Mouse (Mus musculus) MN1 (cell line): ENCODE results near the gene Nelfb.

ENCODE experiments used
- DNase-seq: peaks from one replicate; pipeline ENCODE4 v3.0.0-alpha.2; 2016; ENCODE audit warnings: low spot score

Gene Nelfb

DNA sequence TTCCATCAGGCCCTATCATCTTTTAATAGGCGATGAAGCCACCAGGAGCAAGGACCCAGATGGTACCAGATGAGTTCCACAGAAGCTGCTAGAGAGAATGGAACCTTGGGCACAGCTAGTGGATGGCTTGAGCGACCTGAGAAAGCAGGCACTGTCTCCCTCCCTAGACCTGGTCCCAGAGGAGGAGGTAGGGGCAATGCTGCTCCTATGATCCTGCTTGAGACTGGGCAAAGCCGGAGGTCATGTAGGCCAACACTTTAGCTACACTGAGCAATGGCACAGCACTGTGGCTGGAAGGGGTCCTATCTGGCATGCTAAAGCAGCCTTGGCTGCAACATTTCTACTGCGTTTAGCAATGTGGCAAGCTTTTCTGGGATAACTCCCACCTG lies 35.6 kb downstream of the Nelfb start:
- DNase-seq: no peak

GRCm38 (mm10) chr2:25174866-25175689 lies 36.2 kb downstream of the Nelfb start:
- DNase-seq: no peak

DNA sequence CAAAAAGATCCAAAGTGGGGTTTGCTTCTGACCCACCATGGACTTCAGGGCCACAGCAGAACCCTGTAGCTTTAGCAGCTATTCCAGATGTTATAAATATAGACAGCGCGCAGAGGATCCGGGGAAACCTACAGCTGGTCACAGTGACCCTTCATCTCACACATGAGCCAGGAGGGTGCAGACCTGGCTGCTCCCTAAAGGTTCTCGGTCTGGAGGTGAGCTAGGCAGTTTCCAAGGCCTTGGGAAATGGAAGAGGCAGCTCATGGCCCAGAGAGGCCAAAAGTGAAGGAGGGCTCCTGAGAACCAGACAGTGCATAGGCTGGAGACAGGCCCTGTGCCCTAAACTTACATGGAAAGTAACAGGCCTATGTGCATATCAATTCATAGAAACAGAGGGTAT lies 37.5 kb downstream of the Nelfb start:
- DNase-seq: no peak

DNA sequence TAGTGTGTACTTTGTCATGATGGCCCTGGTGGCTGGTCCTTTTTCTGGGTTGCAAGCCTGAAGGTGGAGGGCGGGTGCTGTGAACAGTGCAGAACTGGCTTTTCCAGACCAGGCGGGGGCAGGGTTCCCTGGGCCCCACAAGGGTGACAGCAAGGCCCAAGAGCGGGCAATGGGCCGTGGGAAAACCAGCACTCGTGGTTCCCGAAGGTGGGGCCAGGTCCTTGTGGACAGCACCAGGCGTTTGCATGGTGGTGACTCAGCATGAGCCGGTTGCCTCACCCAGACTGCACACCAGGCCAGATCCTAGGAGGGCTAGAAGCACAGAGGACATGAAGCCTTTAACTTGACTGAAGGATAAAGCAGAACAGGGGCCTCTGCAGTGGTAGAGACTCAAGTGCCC lies 38.7 kb downstream of the Nelfb start:
- DNase-seq: peak; percentile 29

DNA sequence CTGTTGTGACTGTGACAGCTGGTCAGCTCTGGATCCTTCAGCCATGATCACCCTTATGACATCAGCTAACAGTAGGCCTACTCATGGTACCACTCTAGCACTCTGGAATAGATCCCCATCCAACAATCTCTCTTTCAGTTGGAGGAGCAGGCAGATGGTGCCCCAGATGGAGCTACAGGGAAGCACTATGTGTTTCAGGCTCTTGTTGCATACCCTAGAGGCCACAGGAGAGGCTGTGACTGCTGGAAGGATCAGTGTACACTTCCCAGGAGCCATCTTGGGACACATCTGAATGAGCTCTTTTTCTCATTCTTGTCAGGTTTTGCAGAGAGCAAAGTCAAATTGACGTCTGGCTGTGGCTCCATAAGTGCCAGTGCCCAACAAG lies 39.5 kb downstream of the Nelfb start:
- no peak for DNase-seq

DNA sequence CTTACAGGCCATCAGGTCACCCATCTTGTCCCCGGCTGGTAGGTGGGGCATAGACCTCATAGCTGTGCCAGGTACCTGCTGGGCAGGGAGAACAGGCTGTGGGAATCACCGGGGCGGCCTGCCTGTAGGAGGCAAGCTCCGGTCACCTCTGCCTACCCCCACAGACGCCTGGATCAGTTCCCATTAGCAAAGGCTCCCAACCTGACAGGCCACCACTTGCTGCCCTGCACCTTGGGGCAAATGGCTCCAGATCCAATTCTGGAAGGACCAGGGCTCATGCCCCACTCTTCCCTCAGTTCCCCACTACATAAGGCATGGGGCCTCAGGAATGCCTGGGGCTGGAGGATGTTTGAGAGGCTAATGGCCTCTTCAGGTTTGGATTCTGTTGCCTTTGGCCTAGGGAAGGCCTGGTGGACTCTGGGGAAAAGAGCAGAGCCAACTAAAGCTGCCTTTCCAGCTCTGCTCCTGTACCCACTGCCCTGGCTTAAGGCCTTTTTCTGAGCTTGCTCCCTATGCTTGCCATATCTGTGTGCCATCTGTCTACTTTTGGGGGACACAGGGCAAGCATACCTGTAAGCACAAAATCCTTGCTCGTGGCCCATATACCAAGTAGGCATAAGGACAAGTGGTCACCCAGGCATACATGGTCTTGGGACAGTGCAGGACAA lies 40.1 kb downstream of the Nelfb start:
- no peak for DNase-seq

- DNase-seq: no peak
Measured at GRCm38 (mm10) chr2:25170326-25171100, 40.8 kb downstream of the Nelfb start.

DNA sequence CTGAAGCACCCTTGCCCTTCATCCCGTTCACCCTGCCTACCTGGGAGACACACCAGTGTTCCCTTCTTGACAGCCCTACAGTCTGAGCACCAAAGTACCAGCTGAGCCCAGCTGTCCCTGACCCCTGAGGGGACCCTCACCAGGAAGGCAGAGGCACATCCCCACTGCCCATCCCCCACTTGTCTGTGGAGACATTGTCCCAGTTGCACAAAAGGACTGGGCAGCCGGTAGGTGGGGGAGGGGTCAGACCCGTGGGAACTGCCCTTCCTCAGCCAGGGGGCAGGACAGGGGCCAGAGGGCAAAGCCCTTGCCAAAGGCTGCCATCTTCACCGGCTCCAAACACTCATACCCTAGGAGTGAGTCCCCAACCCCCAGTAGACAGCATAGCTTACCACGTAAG lies 41.5 kb downstream of the Nelfb start:
- DNase-seq: no peak

GRCm38 (mm10) chr2:25168665-25168978 lies 42.7 kb downstream of the Nelfb start:
- DNase-seq: no peak

DNA sequence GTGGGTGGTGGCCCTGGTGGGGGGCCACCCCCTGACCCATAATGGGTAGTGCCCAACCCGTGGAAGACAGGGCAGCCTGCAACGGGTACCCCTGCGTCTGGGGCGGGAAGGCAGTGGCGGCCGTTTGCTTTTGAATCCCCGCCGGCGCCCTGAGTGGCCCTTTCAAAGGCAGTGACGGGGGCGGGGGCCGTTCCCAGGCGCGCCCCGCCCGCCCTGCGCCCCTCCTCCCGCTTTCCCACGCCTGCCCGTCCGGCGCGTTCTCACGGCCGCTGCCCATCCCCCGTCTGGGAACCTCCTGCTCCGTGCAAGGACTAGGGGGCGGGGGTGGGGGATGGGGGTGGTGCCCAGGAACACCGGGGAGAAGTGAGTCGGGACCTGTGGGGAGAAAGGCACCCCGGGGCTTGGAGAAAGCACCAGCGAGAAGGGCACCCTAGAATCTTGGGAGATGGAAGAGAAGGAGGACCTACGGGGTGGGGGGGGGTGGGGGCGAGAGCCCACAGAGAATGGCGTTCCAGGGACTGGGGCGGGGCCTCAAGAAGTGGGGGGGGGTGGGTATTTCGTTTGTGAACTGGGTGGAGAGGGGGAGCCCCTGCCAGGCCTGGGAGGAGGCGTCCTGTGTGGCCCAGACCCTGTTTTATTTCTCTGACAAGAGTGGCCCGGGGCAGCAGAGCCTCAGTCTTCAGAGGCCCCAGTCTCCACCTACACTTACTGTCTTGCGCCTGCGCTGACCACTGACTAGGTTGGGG lies 43.2 kb downstream of the Nelfb start:
- DNase-seq: peak; percentile 52

- no peak for DNase-seq
Measured at GRCm38 (mm10) chr2:25167481-25167880, 43.8 kb downstream of the Nelfb start.

GRCm38 (mm10) chr2:25157655-25158054 lies 53.6 kb downstream of the Nelfb start:
- peak; percentile 23 for DNase-seq

DNA sequence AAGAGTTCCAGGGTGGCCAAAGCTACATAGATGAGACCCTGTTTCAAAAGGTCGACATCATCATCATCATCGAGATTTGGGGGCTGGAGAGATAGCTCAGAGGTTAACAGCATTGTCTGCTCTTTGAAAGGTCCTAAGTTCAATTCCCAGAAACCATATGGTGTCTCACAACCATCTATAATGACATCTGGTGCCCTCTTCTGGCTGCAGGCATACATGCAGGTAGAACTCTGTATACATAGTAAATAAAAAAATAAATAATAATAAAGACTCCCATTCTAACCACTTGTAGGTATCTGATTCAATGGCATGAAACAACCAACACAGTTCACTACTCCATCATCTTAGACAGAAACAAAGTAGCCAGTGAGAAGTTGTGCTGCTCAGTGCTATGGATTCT lies 54.3 kb downstream of the Nelfb start:
- no peak for DNase-seq

- no peak for DNase-seq
Measured at GRCm38 (mm10) chr2:25156177-25156576, 55.1 kb downstream of the Nelfb start.

DNA sequence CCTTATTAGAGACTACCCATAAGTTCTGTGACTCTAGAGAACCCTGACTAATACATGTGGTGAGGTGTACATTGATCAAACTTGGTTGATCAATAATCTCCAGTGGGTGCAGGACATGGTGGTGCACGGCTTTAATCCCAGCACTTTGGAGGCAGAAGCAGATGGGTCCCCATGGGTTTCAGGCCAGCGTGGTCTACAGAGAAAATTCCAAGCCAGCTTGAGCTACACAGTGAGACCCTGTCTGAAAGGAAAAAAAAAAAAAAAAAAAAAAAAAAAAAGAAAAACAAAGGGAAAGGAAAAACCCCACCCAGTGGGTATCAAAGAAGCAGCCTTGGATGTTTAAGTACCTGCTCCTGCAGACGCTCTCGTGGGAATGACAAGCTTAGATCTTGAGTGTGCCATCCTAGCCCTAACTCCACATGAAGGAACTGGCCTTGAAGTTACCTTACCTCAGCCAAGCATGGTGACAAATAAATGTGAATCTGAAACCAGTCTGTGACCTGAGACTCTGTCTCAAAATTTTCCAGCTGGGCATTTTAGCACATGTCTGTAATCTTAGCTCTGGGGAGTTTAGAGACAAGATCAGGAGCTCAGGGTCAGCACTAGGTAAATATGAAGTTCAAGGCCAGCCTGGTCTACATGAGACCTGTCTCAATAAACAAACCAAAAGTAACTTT lies 59.9 kb downstream of the Nelfb start:
- no peak for DNase-seq
